Mouse (Mus musculus) hindbrain, embryonic 13.5 days (tissue): Measurements from ENCODE around the gene Stag3. TPM values are rescaled to one million over a fixed set of nuclear protein-coding genes. Genes with fewer than 3 reads are reported as not detected.

Experiments
- ATAC-seq: fragments of 200-750 bp; cut with Nextera tagmentation; 2 replicates; pipeline ENCODE4 v1.8.0; 2017; ENCODE audit warnings: moderate TSS enrichment; ENCODE audit not compliant: low FRiP score
- H3K27ac ChIP-seq: fragments of 300-500 bp; sonication (generic); 2 replicates; pipeline ENCODE4 v1.5.1; 2015; ENCODE audit warnings: inconsistent platforms, mild to moderate bottlenecking, moderate library complexity
- H3K27me3 ChIP-seq: fragments of 300-500 bp; sonication (generic); 2 replicates; pipeline ENCODE4 v1.6.1; 2015; ENCODE audit warnings: mild to moderate bottlenecking, inconsistent platforms
- H3K36me3 ChIP-seq: fragments of 300-500 bp; sonication (generic); 2 replicates; pipeline ENCODE4 v1.6.1; 2015; ENCODE audit warnings: mild to moderate bottlenecking, inconsistent platforms
- H3K4me1 ChIP-seq: fragments of 300-500 bp; sonication (generic); replicated peaks from 2 replicates; pipeline ENCODE4 v1.6.1; 2015; ENCODE audit warnings: inconsistent platforms
- H3K4me2 ChIP-seq: fragments of 300-500 bp; sonication (generic); 2 replicates; pipeline ENCODE4 v1.6.1; 2015; ENCODE audit warnings: inconsistent platforms, mild to moderate bottlenecking, moderate library complexity
- H3K4me3 ChIP-seq: fragments of 300-500 bp; sonication (generic); 2 replicates; pipeline ENCODE4 v1.5.1; 2015; ENCODE audit warnings: mild to moderate bottlenecking, inconsistent platforms
- H3K9ac ChIP-seq: fragments of 300-500 bp; sonication (generic); 2 replicates; pipeline ENCODE4 v1.6.1; 2015; ENCODE audit warnings: mild to moderate bottlenecking, inconsistent platforms
- H3K9me3 ChIP-seq: fragments of 300-500 bp; sonication (generic); 2 replicates; pipeline ENCODE4 v1.6.1; 2016; ENCODE audit warnings: inconsistent platforms
- WGBS: fragments of 180-500 bp; shearing (Covaris S2); methylation state at CpG from one replicate; pipeline ENCODE4 v1.1.7; 2015; 5-methylcytosine and 5-hydroxymethylcytosine counted together
- polyA plus RNA-seq: library from polyadenylated mRNA; unstranded; fragments of >200 nt; fragmentation: Nextera tagmentation; extraction: Ambion mirVana; gene quantifications from 2 replicates; pipeline ENCODE4 v1.2.1, GENCODE M21; 2015

The Stag3 gene
- polyA plus RNA-seq = 5.8 and 6.0 TPM in 2 replicates

DNA sequence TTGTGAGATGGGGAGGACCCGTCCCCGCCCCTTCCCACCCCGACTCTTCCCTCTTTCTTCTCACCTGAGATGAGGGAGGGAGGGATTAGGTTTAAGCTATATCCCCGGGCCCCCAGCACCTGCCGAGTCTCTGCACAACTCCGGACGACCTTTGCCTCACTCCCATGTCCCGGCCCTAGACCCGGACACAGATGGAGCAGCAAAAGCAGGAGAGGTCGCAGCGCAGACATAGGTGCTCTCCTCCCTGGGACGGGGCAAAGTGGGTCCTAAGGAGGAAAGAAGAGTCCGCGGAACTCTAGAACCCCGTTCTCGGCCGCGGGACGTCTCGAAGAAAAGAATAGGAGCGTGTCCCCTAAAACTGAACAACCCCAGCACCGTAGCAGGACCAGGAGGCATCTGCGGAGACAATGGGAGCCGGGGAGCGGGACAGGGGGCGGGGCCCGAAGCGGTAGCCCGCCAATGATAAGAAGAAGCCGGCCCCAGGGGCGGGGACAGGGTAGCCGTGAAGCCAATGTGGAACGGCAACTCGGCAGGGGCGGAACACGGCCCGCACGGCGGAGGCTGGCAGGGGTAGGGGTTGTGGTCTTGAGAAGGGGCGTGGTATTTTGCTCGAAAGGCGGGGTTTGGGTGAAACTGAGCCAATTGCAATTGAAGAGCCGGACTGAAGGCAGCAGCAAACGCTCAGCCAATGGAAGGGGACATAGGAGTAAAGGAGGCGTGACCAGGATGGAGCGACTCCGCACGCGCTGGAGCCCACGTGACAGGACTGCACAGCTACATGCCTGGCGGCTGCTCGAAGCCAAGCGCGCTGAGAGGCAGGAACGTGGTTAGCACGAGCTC, at the start of gene Stag3, which contains the start of the genes Gm43720 and Gpc2:
Gene Stag3 (plus strand): TSS at position 656 of the 840 bp plus-strand sequence.
Gene Gm43720 (minus strand): TSS at position 374 of the 840 bp plus-strand sequence.
Gene Gpc2 (minus strand): TSS at position 421 of the 840 bp plus-strand sequence.
- Histone ChIP-seq H3K9me3 (no peaks in the 10 kb centered on the region; the same call in 1 of the 2 replicates), H3K4me2 (peak within 1 kb of the TSS; percentile 82), H3K27me3 (0 out of 2 replicates have a peak, but pooled peaks cover 12% of the 10 kb centered on the region), H3K36me3 (peaks cover 33% of the 10 kb centered on the region), H3K4me3 (peak within 1 kb of the TSS; percentile 82), H3K9ac (peak within 1 kb of the TSS; percentile 95), H3K4me1 (peaks cover 44% of the 10 kb centered on the region), H3K27ac (peak within 1 kb of the TSS; percentile 90)
- under 1% methylated on average over 55 of the region's 56 CpGs for WGBS
- ATAC-seq = peak; percentile 99

DNA sequence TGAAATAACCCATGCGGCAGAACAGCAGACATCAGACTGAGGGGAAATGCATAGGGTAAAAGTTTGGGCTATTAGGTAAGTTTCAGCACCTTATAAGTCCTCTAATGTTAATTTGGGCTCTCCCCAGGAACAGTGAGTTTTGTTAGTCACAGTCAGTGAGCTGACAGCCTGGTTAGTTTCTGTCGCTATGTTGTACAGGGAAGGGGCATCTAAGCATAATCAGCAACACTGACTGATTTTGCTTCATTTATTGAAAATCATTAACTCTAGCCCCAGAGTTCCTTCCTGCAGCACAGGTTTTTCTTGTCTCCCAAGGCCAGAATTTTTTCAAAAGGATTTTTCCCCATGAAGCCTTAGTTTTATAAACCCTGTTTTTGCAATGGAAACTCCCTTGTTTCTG, 46.3 kb upstream of the Stag3 start:
- Histone ChIP-seq H3K27ac (no peak overlapping the region), H3K36me3 (no peaks in the 10 kb centered on the region), H3K9me3 (no peaks in the 10 kb centered on the region), H3K27me3 (no peaks in the 10 kb centered on the region), H3K4me1 (no peaks in the 10 kb centered on the region), H3K4me2 (no peak overlapping the region), H3K9ac (no peak overlapping the region), H3K4me3 (no peak overlapping the region)
- ATAC-seq = no peak
- 84% methylated on average over 2 of the region's 2 CpGs for WGBS

DNA sequence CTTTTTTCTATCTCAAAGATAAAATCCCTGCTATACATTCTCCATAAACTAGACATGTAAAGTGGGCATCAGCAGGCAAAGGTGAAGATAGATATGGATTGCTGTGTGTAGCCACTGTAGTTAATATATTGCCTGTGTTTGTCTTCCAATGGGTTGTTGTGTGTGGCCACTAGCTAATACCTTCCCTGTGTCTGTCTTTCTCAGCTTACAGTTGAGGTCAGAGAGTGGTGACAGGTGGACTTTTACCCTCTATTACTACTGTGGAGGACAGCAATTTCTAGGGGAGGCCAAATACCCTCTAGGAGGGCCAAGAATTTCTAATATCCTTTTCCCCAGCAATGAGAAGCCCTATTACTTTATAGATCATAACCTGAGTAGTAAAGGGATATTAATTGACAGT, 45.8 kb upstream of the Stag3 start:
- no peak for ATAC-seq
- H3K4me1 ChIP-seq = no peaks in the 10 kb centered on the region
- no peaks in the 10 kb centered on the region for H3K36me3 ChIP-seq
- H3K9ac ChIP-seq = no peak overlapping the region
- H3K9me3 ChIP-seq = no peaks in the 10 kb centered on the region
- no peak overlapping the region for H3K4me3 ChIP-seq
- H3K27me3 ChIP-seq = no peaks in the 10 kb centered on the region
- no peak overlapping the region for H3K4me2 ChIP-seq
- H3K27ac ChIP-seq = no peak overlapping the region

DNA sequence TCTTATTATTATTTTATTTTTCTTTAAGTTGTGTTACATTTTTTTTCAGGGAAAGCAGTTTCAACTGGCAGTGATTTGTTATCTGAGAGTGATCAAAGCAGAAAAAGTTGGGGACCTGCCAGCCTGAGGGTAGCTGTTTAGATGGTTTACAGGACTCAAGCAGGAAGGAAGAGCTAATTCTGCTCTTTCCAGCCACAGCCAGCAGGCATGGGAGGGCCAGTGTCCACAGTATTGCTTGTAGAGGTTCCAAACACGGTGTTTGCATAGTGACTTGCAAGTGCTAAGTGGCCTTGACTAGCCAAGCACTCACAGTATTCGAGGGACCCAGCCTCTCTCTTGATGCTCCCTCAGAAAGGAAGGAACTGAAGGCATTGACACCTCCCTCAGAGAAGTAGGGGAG, 38.5 kb upstream of the Stag3 start:
- WGBS = 48% methylated on average over 2 of the region's 2 CpGs
- Histone ChIP-seq H3K9ac (no peak overlapping the region), H3K4me2 (no peak overlapping the region), H3K36me3 (no peaks in the 10 kb centered on the region), H3K27ac (no peak overlapping the region), H3K4me3 (no peak overlapping the region), H3K4me1 (no peaks in the 10 kb centered on the region), H3K27me3 (no peaks in the 10 kb centered on the region), H3K9me3 (no peaks in the 10 kb centered on the region)
- ATAC-seq = no peak

DNA sequence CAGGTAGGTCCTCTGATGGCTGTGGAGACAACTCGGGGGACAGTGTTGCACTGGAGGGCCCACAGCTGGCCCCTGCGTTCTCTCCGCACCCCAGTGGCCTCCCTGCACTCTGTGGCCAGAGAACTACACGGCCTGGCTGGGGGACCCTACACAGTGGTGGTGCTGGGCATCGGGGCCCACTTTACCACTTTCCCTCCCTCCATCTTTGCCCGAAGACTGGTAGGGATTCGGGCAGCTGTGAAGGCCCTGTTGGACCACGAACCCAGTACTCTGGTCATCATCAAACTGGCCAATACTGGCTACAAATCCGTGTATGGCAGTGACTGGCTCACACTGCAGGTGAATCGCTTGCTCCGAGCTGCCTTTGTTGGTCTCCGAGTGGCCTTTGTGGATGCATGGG, 28.9 kb upstream of the Stag3 start:
- Histone ChIP-seq H3K4me3 (no peak overlapping the region), H3K4me1 (peaks cover 8% of the 10 kb centered on the region), H3K36me3 (no peaks in the 10 kb centered on the region), H3K9ac (no peak overlapping the region), H3K27ac (no peak overlapping the region), H3K9me3 (no peaks in the 10 kb centered on the region), H3K27me3 (no peaks in the 10 kb centered on the region), H3K4me2 (no peak overlapping the region)
- WGBS = 85% methylated on average over 12 of the region's 12 CpGs
- no peak for ATAC-seq

DNA sequence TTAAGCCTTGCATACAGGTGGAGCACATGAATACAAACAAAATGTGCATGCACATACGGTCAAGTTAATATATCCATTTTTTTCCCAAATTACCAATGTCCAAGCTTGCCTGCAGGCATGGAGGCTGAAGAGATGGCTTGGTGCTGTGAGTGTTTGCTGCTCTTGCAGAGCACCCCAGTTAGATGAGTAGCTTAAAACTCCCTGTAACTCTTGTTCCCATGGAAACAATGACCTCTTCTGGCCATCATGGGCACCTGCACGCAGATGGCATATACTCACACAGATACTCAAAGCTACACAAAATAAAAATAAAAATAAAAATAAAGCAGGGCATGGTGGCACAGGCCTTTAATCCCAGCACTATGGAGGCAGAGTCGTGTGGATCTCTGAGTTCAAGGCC, 27.0 kb upstream of the Stag3 start:
- no peak for ATAC-seq
- H3K27me3 ChIP-seq = no peaks in the 10 kb centered on the region
- H3K27ac ChIP-seq = no peak overlapping the region
- peaks cover 16% of the 10 kb centered on the region for H3K4me1 ChIP-seq
- H3K4me3 ChIP-seq = no peak overlapping the region
- no peak overlapping the region for H3K9ac ChIP-seq
- H3K9me3 ChIP-seq = no peaks in the 10 kb centered on the region
- H3K36me3 ChIP-seq = peaks cover 4% of the 10 kb centered on the region
- 92% methylated on average over 3 of the region's 3 CpGs for WGBS
- no peak overlapping the region for H3K4me2 ChIP-seq

DNA sequence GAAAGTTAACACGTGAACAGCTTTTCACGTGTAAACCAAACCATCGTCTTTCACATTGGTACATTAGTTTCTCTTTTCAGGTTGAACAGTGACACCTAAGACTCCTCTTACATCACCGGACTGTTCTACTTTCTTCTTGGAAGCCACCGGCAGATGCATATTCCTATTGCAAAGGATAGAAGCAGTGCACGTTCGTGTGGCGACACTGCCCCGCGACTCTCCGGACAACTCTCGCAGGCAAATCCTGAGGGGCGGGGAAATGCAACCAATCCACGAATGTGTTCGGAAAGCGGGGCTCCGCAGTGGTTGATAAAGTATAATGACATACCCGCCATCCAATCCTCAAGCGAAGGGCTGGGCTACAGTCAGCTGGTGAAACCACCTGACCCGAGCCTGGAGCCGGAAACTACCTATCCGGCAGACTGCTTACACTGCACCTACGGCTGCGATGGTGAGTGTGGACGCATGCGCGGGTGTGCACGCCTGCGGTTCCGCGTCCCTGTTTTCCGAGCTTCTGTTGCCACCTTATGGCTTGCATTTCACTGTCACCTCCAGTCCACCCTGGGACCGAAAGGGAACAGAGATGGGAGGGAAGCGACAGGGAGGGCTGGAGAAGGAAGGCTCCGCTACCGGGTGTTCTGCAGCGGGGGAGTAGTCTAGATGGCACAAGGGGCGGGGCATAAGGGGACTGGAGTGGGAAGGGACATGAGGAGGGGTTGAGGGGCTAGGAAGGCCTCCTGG, 24.5 kb upstream of the Stag3 start, which contains the start of gene Lamtor4:
Gene Lamtor4 (plus strand): TSS at position 130 of the 741 bp plus-strand sequence.
- H3K4me2 ChIP-seq = peak within 1 kb of the TSS; percentile 87
- peaks cover 29% of the 10 kb centered on the region for H3K36me3 ChIP-seq
- under 1% methylated on average over 38 of the region's 38 CpGs for WGBS
- H3K9ac ChIP-seq = peak within 1 kb of the TSS; percentile 82
- ATAC-seq = peak; percentile 100
- H3K4me3 ChIP-seq = peak within 1 kb of the TSS; percentile 70
- H3K4me1 ChIP-seq = peaks cover 24% of the 10 kb centered on the region
- peak within 1 kb of the TSS; percentile 91 for H3K27ac ChIP-seq
- H3K9me3 ChIP-seq = no peaks in the 10 kb centered on the region
- H3K27me3 ChIP-seq = no peaks in the 10 kb centered on the region

DNA sequence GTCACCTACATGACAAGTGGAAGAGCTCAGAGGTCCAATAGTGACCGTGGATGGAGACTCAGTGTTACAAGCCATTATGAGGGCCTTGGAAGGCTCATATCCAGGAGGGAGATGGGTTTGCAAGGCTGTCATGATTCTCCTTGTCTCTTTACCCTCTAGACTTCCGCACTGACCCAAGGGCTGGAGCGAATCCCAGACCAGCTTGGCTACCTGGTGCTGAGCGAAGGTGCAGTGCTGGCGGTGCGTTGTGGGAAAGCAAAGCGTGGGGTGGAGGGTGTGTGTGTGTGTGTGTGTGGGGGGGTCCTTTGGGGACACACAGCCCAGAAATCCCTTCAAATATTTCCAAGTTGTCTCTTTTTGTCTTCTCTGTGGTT, 24.0 kb upstream of the Stag3 start:
- H3K4me1 ChIP-seq = peaks cover 24% of the 10 kb centered on the region
- H3K9me3 ChIP-seq = no peaks in the 10 kb centered on the region
- 16% methylated on average over 7 of the region's 7 CpGs for WGBS
- peak overlapping the region; percentile 82 for H3K9ac ChIP-seq
- H3K4me2 ChIP-seq = peak overlapping the region; percentile 87
- peak overlapping the region; percentile 91 for H3K27ac ChIP-seq
- H3K36me3 ChIP-seq = peaks cover 34% of the 10 kb centered on the region
- no peak; the same call in 1 of the 2 replicates for ATAC-seq
- H3K27me3 ChIP-seq = no peaks in the 10 kb centered on the region
- peak overlapping the region; percentile 70 for H3K4me3 ChIP-seq

DNA sequence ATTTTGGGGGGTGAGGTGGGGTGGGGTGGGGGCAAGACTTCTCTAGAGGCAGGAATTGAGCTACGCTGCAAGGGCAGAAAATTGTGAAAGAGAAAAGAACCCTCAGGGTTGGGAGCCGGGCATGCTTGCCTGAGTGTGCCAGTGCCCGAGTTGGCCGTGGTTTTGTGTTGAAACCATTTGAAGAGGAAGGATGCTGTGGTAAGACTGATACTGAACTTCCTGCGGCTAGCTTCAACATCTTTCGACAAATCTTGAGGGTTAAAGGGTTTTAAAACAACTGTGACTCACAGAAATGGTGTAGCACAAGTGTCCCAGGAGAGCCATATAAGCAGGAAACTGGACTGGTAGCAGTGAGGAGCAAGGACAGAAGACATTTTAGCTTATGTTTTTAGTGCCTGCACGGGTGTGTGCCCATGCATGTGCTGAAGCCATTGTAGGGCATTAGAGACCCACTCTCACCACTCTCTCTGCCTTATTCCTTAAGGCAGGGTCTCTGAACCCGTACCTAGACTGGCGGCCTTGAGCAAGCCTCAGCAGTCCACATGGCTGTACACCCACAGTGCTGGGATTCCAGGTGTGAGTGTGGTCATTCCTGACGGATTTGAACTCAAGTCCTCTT, 23.0 kb upstream of the Stag3 start:
- no peak for ATAC-seq
- Histone ChIP-seq H3K9ac (no peak overlapping the region), H3K36me3 (peaks cover 44% of the 10 kb centered on the region), H3K4me2 (peak overlapping the region; percentile 87), H3K4me1 (peaks cover 28% of the 10 kb centered on the region), H3K27me3 (no peaks in the 10 kb centered on the region), H3K9me3 (no peaks in the 10 kb centered on the region), H3K4me3 (no peak overlapping the region), H3K27ac (no peak overlapping the region)
- 91% methylated on average over 10 of the region's 10 CpGs for WGBS

DNA sequence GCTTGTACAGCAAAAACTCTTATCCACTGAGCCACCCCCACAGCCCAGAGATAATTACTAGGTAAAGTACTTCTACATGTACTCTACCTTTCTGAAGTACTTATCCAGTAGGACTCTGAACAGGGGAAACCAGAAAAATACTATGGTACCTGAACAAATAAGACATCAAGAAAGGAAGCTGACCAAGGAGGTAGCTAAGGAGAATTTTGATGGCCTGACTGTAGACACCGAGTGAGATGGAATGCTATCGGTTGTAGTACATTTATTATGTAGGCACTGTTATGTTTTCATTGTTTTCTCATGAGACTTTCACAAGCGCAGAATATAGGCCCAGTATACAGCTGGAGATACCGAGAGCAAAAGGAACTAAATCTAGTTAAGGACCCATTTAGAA, 22.5 kb upstream of the Stag3 start:
- H3K27me3 ChIP-seq = no peaks in the 10 kb centered on the region
- no peak overlapping the region for H3K9ac ChIP-seq
- no peak for ATAC-seq
- H3K4me2 ChIP-seq = no peak overlapping the region
- 96% methylated on average over 4 of the region's 4 CpGs for WGBS
- peaks cover 49% of the 10 kb centered on the region for H3K36me3 ChIP-seq
- H3K27ac ChIP-seq = no peak overlapping the region
- H3K9me3 ChIP-seq = no peaks in the 10 kb centered on the region
- H3K4me1 ChIP-seq = peaks cover 33% of the 10 kb centered on the region
- no peak overlapping the region for H3K4me3 ChIP-seq

DNA sequence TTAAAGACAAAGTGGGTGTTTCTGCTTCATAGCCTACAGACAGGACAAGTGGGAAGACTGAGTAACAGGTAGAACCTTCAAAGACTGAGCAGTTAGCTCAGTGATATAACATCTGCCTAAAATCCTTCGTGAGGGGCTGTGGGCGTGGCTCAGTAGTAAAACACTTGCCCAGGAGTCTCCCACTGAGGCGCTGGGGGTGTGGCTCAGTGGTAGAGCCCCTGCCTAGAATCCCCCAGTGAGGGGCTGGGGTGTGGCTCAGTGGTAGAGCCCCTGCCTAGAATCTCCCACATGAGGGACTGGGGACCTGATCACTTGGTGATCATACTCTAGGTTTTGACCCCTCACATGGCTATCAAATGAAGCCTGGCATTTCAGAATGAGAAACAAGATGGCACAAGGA, 22.0 kb upstream of the Stag3 start:
- Histone ChIP-seq H3K4me3 (no peak overlapping the region), H3K4me2 (no peak overlapping the region), H3K9me3 (no peaks in the 10 kb centered on the region), H3K9ac (no peak overlapping the region), H3K27ac (no peak overlapping the region), H3K27me3 (no peaks in the 10 kb centered on the region), H3K4me1 (peaks cover 38% of the 10 kb centered on the region), H3K36me3 (peaks cover 49% of the 10 kb centered on the region)
- 97% methylated on average over 3 of the region's 3 CpGs for WGBS
- no peak for ATAC-seq

DNA sequence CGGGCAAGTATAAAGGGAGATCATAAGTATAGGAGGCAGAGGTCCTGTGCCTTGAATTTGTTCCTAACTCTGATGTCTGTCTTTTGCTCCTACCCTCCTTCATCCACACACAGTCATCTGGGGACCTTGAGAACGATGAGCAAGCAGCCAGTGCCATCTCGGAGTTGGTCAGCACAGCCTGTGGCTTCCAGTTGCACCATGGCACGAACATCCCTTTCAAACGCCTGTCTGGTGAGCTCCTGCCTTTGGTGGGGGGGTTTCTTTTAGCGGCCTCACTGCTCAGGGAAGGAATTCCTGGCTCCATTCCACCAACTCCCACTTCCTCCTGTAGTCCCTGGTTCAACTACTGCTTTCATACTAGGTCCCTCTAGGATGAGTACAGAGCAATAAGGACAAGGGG, 21.5 kb upstream of the Stag3 start:
- no peak overlapping the region for H3K4me2 ChIP-seq
- H3K9me3 ChIP-seq = no peaks in the 10 kb centered on the region
- peaks cover 49% of the 10 kb centered on the region for H3K36me3 ChIP-seq
- H3K4me3 ChIP-seq = no peak overlapping the region
- H3K27me3 ChIP-seq = no peaks in the 10 kb centered on the region
- 88% methylated on average over 6 of the region's 6 CpGs for WGBS
- ATAC-seq = no peak
- H3K27ac ChIP-seq = no peak overlapping the region
- H3K9ac ChIP-seq = no peak overlapping the region
- peaks cover 41% of the 10 kb centered on the region for H3K4me1 ChIP-seq
